Mouse (Mus musculus) CD4-positive, CD25-positive, alpha-beta regulatory T cell, adult 4 months (primary cell): ENCODE results near the gene Tmem52b. TPM values are rescaled to one million over a fixed set of nuclear protein-coding genes. Genes with fewer than 3 reads are reported as not detected.
"Not testable (repeated sequence)": the region's sequence is repeated elsewhere in the genome, so short reads cannot be mapped to it uniquely, and the experiment has no call there.

Experiments
- ATAC-seq: one replicate; pipeline ENCODE4 v1.8.0; 2017
- polyA plus RNA-seq, 2 experiments: library from polyadenylated mRNA; unstranded; fragments of 100-300 nt; shearing (Covaris generic); gene quantifications; one replicate each; pipeline ENCODE4 v1.2.1; 2017

Gene Tmem52b
- polyA plus RNA-seq = not detected

GRCm38 (mm10) chr6:129512367-129512766 lies at the start of gene Tmem52b:
Tmem52b (plus strand) TSS chr6:129512555.
- ATAC-seq = no peak

- ATAC-seq = no peak
Measured at GRCm38 (mm10) chr6:129471386-129471785, 41.0 kb upstream of the Tmem52b start.

DNA sequence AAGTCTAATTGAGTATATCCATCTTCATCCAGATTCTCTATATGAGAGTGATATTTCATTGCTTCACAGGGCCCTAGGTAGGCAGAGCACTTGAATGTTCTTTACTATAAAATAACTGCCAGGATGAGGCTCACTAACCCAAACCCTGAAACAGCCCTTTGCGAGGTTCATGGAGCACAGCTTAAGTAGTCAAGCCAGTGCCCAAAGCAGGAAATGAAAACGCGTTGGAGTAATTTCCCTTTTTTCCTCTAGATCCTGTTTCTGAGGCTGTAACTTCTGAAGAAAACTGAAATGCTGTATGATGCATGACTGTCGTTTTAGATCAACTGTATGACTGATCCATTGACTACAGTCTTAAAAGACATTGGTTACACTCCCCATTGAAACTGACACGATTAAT lies 39.7 kb upstream of the Tmem52b start:
- no peak for ATAC-seq

DNA sequence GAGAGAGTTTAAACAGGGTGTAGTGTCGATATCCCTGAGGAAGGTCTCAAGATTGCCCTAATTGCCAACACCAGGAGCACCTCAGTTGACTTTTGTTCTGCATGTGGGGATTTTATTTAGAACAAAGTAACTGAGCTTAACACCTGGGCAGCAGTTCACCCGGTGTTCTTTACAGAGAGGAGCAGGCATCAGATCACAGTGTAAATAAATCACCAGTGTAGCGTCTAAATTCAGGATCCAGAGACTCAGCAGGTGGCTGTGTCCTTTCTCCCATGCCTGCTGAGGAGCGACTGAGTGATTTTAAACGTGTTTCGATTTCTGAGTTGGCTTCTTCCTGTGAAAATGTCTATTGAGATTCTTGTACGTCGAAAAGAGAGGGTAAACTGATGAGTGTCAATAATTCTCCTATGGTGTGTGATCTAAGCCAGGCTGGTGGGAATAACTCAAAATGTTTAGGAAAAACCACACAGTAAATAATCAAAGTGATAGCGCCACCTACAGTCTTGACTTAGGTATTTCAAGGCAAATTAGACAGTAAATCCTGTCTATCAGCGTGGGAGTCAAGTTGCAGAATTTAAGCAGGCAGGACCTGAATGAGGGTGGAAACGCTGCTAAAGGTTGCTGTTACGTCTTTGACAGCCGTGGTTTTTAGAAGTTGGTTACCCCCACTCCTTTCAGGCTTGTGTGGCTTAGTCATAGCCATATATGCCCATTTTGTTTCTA lies 35.8 kb upstream of the Tmem52b start:
- peak; percentile 73 for ATAC-seq

- no peak for ATAC-seq
Measured at GRCm38 (mm10) chr6:129480089-129480958, 32.0 kb upstream of the Tmem52b start.

- ATAC-seq = no peak
Measured at GRCm38 (mm10) chr6:129494924-129495323, 17.4 kb upstream of the Tmem52b start.

DNA sequence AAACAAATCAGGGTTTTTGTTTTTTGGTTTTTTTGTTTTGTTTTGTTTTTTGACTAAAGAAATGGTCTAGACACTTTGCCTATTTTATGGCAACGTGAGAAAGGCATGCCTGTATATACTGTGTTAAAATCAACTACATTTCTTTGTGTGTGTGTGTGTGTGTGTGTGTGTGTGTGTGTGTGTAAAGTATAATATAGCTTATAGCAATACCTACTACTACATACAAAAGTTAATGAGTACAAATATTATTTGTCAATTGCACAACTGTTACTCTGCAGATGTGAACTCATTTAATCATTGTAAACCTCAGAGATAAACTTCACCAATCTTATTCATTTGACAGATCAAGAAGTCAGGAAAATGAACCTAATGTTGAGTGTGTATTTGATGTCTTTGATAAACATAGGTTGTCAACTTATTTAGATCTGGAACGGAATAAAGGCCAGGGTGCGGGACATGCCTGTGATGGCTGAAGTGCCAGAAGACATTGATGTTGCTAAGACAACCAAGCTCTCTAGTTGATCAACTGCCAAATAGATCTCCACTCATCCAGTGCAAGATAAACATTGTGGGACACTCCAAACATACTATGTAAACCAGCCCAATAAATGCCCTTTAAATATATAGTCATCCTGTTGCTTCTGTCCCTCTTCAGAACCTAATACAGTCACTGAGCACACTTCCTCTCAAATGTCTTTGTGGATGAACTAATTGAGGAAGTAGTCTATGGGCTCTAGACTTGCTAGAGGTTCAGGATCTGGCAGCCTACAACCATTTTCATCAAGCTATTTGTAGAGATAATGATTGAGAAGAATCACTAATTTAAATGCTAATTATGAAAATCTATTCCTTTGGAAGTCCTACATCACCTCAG lies 14.8 kb upstream of the Tmem52b start:
- ATAC-seq = no peak

GRCm38 (mm10) chr6:129499516-129499915 lies 12.8 kb upstream of the Tmem52b start:
- not testable (repeated sequence) for ATAC-seq

DNA sequence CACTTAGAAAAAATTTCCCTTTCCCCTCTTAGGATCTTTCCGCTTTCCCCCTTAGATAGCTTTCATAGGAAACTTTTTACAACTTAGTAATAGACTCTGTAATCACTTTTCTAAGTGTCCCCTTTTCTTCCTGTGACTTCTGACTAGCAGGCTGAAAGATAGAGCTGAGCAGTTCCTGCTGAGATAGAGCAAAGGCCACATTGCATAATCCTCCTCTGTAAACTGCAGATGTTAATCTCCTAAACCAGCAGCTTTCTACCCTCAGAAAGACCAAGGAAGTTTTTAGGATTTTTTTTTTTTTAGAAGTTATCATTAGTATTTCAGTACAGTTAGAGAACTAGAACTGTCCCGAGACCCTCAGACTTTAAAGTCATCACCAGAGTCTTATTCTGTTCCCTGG lies 8.9 kb upstream of the Tmem52b start:
- no peak for ATAC-seq

- ATAC-seq = no peak
Measured at GRCm38 (mm10) chr6:129507024-129507423, 5.3 kb upstream of the Tmem52b start, which contains the start of gene Olr1. Olr1 (minus strand) TSS chr6:129507165.

DNA sequence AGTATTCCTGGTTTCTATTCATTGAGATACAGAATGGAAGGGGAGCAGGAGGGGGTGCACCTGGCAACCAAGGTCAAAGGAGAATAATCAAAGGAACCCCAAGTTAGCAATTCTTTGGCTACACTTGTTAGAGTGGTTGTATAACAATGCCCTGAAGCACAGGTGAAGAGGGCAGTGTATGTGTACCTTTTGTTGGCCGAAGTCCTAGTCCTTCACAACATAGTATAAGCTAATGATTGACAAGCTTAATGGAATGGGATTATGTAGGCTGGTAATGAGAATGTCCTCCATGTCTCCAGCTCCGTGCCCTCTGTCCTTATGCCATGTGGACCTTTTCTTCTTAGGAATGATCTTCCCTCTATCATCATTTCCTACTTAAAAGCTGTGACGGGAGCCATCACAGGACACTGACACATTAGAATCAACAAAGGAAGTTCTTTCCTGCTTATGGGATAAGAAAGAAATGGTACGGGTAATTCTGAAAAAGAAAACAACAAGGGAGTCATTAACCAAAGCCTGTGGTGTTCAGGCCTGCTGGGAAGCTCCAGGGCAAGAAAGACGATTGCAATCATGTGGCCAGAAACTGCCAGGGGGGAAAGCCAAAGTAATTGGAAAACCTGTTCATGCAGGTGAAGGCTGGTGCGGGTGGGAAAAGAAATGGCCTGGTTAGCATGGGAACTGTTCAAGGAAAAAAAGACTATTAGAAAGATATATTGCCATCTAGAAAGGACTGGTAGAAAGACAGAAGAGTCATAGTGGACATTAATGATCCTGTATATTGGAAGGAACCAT lies 2.0 kb upstream of the Tmem52b start:
- no peak for ATAC-seq

DNA sequence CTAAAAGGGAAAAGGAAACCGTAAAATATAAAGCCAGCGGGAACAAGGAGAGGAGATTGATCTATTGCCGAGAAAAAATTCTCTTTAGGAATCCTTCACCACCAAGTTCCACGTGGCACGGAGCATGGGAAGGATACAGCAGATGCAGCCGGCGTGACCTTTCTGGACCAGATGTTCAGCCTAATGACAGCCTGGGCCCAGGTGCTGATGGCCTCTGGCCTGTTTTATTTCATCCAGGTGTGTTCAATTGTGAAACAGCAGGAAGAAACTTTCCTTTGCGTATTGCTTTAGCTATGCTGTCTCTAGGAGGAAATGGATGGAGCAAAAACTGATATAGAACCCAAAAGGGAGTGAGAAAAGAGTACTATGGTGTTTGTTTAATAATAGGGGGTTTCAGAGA lies 513 bp downstream of the Tmem52b start:
- ATAC-seq = no peak

GRCm38 (mm10) chr6:129513409-129513808 lies 1.1 kb downstream of the Tmem52b start:
- no peak for ATAC-seq

- no peak for ATAC-seq
Measured at GRCm38 (mm10) chr6:129514376-129514775, 2.0 kb downstream of the Tmem52b start.

DNA sequence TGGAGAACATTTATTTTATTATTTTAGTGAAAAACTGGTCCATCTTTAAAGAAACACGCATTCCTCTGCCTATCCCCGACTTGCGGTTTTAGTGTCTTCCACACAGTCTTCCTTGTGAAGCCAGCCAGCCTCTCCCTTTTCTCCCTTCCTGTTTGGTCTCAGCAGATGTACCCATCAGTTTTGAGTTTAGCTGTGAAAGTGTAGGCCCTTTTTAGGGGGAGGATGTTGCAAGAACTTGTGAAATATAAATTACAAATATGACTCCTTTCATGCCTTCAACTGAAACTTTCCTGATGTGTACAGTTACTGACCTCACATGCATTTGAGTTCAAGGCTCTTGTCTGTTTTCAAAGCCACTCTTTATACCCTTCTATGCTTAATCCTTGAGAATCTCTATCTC lies 2.7 kb downstream of the Tmem52b start:
- no peak for ATAC-seq

- ATAC-seq = no peak
Measured at GRCm38 (mm10) chr6:129516388-129516787, 4.0 kb downstream of the Tmem52b start.

GRCm38 (mm10) chr6:129517752-129518408 lies 5.5 kb downstream of the Tmem52b start:
- ATAC-seq = peak; percentile 75

DNA sequence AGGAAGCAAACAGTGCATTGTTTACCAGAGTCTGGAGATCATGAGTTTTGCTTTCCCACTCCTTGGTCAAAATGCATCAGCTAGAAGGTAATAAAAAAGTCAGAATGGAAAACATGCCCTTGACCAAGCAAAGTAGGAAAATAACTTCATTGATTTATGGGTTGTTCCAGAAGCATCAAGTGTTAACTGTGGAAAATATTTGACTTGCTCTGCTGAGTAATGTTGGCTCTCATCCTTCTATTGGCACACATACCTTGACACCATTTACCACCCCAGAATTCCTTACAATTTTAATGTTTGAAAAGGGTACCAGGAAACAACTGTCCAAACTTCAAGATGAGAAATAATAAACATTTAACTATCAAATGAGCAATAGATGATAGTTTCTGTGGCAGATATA lies 13.7 kb downstream of the Tmem52b start:
- no peak for ATAC-seq

- ATAC-seq = no peak
Measured at GRCm38 (mm10) chr6:129527416-129527815, 15.1 kb downstream of the Tmem52b start.

DNA sequence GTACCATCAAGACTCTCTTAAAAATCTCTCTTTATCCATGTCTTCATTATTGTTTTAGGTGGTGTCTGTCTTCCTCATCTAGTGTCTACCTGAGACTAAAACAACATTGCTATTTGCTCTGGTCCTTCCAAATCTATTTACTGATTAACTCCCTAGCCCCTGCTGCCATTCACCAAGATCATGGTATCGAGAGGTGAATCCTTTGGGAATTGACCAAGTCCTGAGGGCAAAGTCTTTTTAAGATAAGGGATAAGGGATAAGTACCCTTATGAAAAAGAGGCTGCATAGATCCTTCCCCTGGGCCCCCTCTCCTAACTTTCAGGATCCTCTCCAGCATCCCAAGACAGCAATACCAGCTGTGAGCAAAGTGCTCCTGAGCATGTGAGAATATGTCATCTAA lies 17.2 kb downstream of the Tmem52b start:
- no peak for ATAC-seq

DNA sequence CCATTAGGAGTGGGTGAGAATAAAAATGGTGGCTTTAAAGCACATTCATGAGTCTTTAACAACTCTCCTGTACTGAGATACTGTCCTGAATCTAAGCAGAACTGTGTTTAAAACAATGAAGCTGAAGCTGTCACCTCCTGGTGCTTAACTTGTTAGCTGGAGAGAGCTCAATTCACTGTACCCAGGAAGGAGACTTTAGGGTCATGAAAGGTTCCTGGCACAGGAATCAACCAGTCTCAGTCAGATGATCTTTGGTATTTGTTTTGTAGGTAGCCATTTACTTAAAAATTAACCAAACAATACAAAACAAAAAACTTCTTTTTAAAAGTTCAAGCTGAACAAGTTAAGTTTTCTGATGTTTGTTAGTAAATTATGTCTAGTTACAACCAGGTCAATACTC lies 17.9 kb downstream of the Tmem52b start:
- no peak for ATAC-seq
